Mouse (Mus musculus) gastrocnemius, postnatal 4 days (tissue): Measurements from ENCODE around the gene Nme2. TPM values are rescaled to one million over a fixed set of nuclear protein-coding genes. Genes with fewer than 3 reads are reported as not detected.

ENCODE experiments used
- total RNA-seq, 2 experiments: library from RNA; stranded (reverse); gene quantifications; 2 replicates each; pipeline ENCODE4 v1.2.3; 2021

Nme2 gene
- total RNA-seq, 2 experiments from 2014 or later, result 580 to 658 TPM

Other genes starting within 250 kb of the Nme2 start
- 10 to 100 TPM; 12.3 to 16.0 TPM for gene Utp18, start 70.5 kb downstream of the Nme2 start, total RNA-seq
- gene Mbtd1, start 70.4 kb downstream of the Nme2 start, total RNA-seq, result 10 to 100 TPM; 37.4 to 37.8 TPM
- 10 to 100 TPM; 39.1 to 42.8 TPM for gene Gm20390, start 12.0 kb upstream of the Nme2 start, total RNA-seq
- gene Nme1, start 12.3 kb upstream of the Nme2 start, total RNA-seq, result 10 to 100 TPM; 27.7 to 28.5 TPM
- gene Spag9, start 39.8 kb upstream of the Nme2 start, total RNA-seq, result 100 to 1,000 TPM; 132 to 149 TPM